Mouse (Mus musculus) heart, adult 11 months (tissue): ENCODE measurements around the gene Fam19a5.
A peak's percentile ranks its signal among the peaks of the same experiment; 100 is the strongest.

ENCODE experiments used
- DNase-seq: peaks from one replicate; pipeline ENCODE4 v3.0.0; 2022

Gene Fam19a5

DNA sequence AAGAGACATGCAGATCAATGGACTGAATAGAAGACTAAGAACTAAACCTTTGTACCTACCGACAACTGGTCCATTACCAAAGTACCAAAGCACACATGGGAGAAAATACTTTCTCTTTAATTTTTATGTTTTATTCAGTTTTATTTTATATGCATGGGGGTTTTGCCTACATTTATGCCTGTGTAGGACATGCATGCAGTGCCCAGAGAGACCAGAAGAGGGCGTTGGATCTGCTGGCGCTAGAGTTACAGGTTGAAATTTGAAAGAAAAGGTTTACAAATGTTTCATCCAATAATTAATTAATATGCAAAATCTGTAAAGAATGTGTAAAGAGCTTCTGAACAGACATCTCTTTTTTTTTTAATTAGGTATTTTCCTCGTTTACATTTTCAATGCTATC, 229.9 kb downstream of the Fam19a5 start:
- no peak for DNase-seq

DNA sequence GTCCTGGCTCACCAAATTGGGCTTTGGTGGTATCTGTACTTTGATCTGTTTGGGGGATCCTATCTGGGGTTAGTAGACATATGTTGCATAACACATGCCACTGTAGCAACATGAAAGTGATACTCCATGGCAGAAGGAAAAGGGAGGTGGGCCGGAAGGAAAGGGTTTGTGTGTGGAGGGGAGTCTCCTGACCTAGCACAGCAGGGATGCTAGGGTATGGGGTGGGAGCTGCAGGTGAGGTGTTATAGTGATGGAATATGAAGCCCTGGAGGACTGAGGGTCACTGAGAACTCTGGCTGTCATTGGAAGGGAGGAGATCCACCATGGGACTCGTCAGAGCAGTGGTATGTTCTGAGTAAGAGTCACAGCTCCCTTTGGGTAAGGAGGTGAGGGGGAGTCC, 239.2 kb downstream of the Fam19a5 start:
- peak; percentile 76 for DNase-seq

DNA sequence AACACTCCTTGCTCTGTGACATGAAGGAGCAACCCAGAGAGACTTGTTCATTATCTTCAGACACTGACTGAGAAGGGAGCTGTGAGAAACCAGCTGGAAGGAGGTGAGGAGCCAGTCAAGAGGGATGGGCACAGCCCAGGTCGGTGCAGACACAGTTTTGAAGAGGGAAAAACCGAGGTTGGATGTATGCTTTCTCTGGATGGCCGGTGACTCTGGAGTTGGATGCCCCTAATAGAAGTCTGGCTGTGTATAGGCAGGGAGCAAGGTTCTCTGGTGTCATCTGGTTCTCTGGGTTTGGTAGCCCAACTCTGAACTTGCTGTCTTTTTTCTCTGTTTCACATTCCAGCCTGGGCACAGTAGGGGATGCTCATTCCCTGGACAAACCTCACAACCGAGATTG, 245.6 kb downstream of the Fam19a5 start:
- peak; percentile 51 for DNase-seq

DNA sequence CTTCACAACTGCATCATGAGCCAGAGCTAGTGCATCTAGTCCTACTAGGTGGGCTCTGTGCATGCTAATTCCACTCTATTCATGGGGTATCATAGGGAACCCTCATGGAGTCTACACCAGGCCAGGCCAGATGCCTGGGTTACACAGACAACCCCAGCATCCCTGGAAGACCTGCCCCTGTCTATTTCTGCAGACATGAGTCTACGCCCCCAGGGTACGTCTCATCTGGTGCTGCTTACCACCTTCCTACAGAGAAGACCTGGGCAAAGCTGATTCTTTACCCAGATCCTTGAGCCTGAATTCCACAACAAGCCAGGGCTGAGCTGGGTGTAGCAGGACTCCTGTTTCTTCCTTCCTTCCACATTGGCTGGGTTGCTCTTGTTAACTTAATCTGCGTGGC, 249.6 kb downstream of the Fam19a5 start:
- peak; percentile 55 for DNase-seq

DNA sequence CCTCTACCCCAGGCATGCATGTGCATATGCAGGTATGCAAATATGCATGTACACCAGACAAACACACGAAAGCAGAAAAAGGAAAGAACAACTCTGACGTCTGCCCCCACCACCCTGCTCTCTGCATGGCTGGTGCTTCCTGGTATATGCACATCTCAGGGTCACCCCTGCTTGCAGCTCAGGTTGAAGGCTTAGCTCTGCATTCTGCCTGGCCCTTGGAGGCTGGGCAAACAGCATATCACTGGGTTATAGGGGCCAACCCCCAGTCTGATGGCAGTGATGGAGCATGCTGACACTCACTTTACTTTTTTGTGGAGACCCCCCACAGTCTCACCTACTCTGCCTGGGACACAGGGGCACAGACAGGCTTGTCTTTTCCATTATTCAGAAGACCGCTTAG, 252.5 kb downstream of the Fam19a5 start:
- DNase-seq = peak; percentile 75
